Mouse (Mus musculus): Measurements from ENCODE around the gene Panx2.

DNA sequence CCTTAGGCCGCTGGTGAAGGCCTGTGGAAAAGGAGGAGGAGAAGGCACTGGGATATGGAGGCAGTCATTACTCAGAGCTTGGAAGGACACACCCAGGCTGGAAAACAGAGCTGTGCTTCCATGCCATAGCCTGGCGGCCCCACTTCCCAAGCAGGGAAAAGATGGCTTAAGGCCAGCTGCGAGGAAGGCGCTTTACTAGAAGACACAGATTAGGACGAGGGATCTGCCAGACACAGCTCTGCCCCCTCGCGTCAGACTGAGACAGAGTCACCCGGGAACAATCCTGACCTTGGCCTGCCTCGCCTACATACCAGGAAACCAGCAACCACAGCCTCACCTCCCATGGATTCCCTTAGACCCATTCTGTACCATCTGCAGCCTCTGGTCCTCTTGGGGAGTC is 50.6 kb downstream of the Panx2 start:
- TF ChIP-seq CTCF (IDR thresholded peaks at IDR 0.05; ENCODE audit: control insufficient read depth, insufficient read depth, insufficient replicate concordance, low read depth, low read length) (peak; percentile 30; the same call in 1 of the 2 replicates), POLR2A (IDR thresholded peaks at IDR 0.05; ENCODE audit: control insufficient read depth, low read depth, low read length) (no peak)

All from testis, adult 2 months (tissue).